ENCODE assay signal across 9 mouse cellular contexts in genomic region chr9:118476211-118476765, GRCm38 (mm10). TPM values are rescaled to one million over a fixed set of nuclear protein-coding genes. Genes with fewer than 3 reads are reported as not detected.
DNase-seq lines count a peak whose midpoint lies in the region; ATAC-seq and TF ChIP-seq lines count a peak whose summit lies in the region.
"Had no signal": no experiment of that assay in that cellular context is flagged by ENCODE, and none has a peak within 500 bp of the region (broad histone marks: within the 10 kb centered on the region; RNA-seq: fewer than 3 reads in every experiment).

No protein-coding gene starts in this region.

- no peak overlapping the region for H3K9ac ChIP-seq in kidney, postnatal 0 days (ENCODE audit: low read depth, low read length)
- H3K9ac ChIP-seq in hindbrain, embryonic 16.5 days (ENCODE audit: low read depth, low read length): no peak overlapping the region
- H3K9ac ChIP-seq in neural tube, embryonic 15.5 days (replicated peaks): no peak overlapping the region

- 2% methylated on average over 22 of the region's 22 CpGs for WGBS in kidney, postnatal 0 days
- WGBS in hindbrain, embryonic 16.5 days: 1% methylated on average over 22 of the region's 22 CpGs
- 1% methylated on average over 22 of the region's 22 CpGs for WGBS in neural tube, embryonic 15.5 days

- no peak for ATAC-seq in kidney, postnatal 0 days (replicated peaks; ENCODE audit: low FRiP score, low read depth)
- no peak for ATAC-seq in hindbrain, embryonic 16.5 days
- no peak for ATAC-seq in neural tube, embryonic 15.5 days (ENCODE audit: low FRiP score)
- ATAC-seq in inflammation-experienced regulatory T-cells, adult 6 months: no peak

- no peak for DNase-seq in kidney, postnatal 0 days (ENCODE audit: low spot score)
- DNase-seq in kidney, adult 8-10 months: no peak
- peak; percentile 31 to 34 for DNase-seq in cerebellum, postnatal 36 days
- DNase-seq in urinary bladder, postnatal 14 days (ENCODE audit: low spot score): no peak
- no peak for DNase-seq in B cell, adult 2 months

- peak overlapping the region; percentile 21; the same call in 1 of the 2 replicates for H3K4me3 ChIP-seq in kidney, postnatal 0 days (replicated peaks; ENCODE audit: low read depth, low read length)
- H3K4me3 ChIP-seq in hindbrain, embryonic 16.5 days (ENCODE audit: low read length): peak overlapping the region; percentile 43
- H3K4me3 ChIP-seq in neural tube, embryonic 15.5 days (replicated peaks): no peak overlapping the region

- no peaks in the 10 kb centered on the region for H3K9me3 ChIP-seq in kidney, postnatal 0 days (replicated peaks; ENCODE audit: low read length)
- no peaks in the 10 kb centered on the region for H3K9me3 ChIP-seq in hindbrain, embryonic 16.5 days (ENCODE audit: control insufficient read depth, low read length)
- no peaks in the 10 kb centered on the region for H3K9me3 ChIP-seq in neural tube, embryonic 15.5 days (replicated peaks)

- H3K27me3 ChIP-seq in kidney, postnatal 0 days (ENCODE audit: insufficient read depth, low read length): peaks cover 74% of the 10 kb centered on the region
- H3K27me3 ChIP-seq in hindbrain, embryonic 16.5 days (replicated peaks; ENCODE audit: control insufficient read depth, insufficient read depth, low read length): peaks cover 46% of the 10 kb centered on the region
- H3K27me3 ChIP-seq in neural tube, embryonic 15.5 days (replicated peaks): peaks cover 76% of the 10 kb centered on the region

- peaks cover 3% of the 10 kb centered on the region; the same call in 1 of the 2 replicates for H3K4me1 ChIP-seq in kidney, postnatal 0 days (replicated peaks; ENCODE audit: insufficient read depth, low read length)
- H3K4me1 ChIP-seq in hindbrain, embryonic 16.5 days (ENCODE audit: control insufficient read depth, insufficient read depth, low read depth, low read length): peaks cover 19% of the 10 kb centered on the region
- H3K4me1 ChIP-seq in neural tube, embryonic 15.5 days: peaks cover 33% of the 10 kb centered on the region

- H3K27ac ChIP-seq in kidney, postnatal 0 days: no peak overlapping the region
- no peak overlapping the region for H3K27ac ChIP-seq in hindbrain, embryonic 16.5 days (ENCODE audit: low read depth, low read length)
- no peak overlapping the region for H3K27ac ChIP-seq in neural tube, embryonic 15.5 days (replicated peaks)

- TF ChIP-seq CTCF in kidney, postnatal 0 days (IDR thresholded peaks at IDR 0.05; ENCODE audit: low read depth): no peak

- peak overlapping the region; percentile 75; the same call in 1 of the 2 replicates for H3K4me2 ChIP-seq in kidney, postnatal 0 days (ENCODE audit: low read length)
- peak overlapping the region; percentile 61 for H3K4me2 ChIP-seq in hindbrain, embryonic 16.5 days (ENCODE audit: low read length)
- H3K4me2 ChIP-seq in neural tube, embryonic 15.5 days: peak overlapping the region; percentile 59

- H3K36me3 ChIP-seq in kidney, postnatal 0 days (ENCODE audit: insufficient read depth, low read length): no peaks in the 10 kb centered on the region
- H3K36me3 ChIP-seq in hindbrain, embryonic 16.5 days (ENCODE audit: control insufficient read depth, insufficient read depth, low read length): no peaks in the 10 kb centered on the region
- H3K36me3 ChIP-seq in neural tube, embryonic 15.5 days: no peaks in the 10 kb centered on the region

RNA-seq across cellular contexts. Expression of gene Eomes, which starts 1.7 kb away (rescaled TPM):
- 0.08 TPM in 1 of 2 replicates, not detected in the other for polyA plus RNA-seq in kidney, postnatal 0 days (2015; fragmentation: Nextera tagmentation; extraction: Ambion mirVana)
- polyA plus RNA-seq in hindbrain, embryonic 16.5 days (2015; fragmentation: Nextera tagmentation; extraction: Ambion mirVana): 1.9 and 3.1 TPM in 2 replicates
- polyA plus RNA-seq in neural tube, embryonic 15.5 days (2015; fragmentation: Nextera tagmentation; extraction: Ambion mirVana): 0.06 TPM in 1 of 2 replicates, not detected in the other
- polyA plus RNA-seq in inflammation-experienced regulatory T-cells, adult 6 months (2017; shearing (Covaris generic)): 10 to 100 TPM in 1 of 3 experiments, under 1 TPM in 2; 0.16 to 10.9 (median 0.62) TPM
- polyA plus RNA-seq: liver, embryonic 16.5 days had no signal

RNA-seq across cellular contexts. Expression of gene Golga4, which starts 29.8 kb away (rescaled TPM):
- polyA plus RNA-seq in kidney, postnatal 0 days (2015; fragmentation: Nextera tagmentation; extraction: Ambion mirVana): 38.9 and 46.5 TPM in 2 replicates
- polyA plus RNA-seq in hindbrain, embryonic 16.5 days (2015; fragmentation: Nextera tagmentation; extraction: Ambion mirVana): 36.5 and 38.9 TPM in 2 replicates
- polyA plus RNA-seq in neural tube, embryonic 15.5 days (2015; fragmentation: Nextera tagmentation; extraction: Ambion mirVana): 44.4 and 45.2 TPM in 2 replicates
- polyA plus RNA-seq in inflammation-experienced regulatory T-cells, adult 6 months (2017; shearing (Covaris generic)): 10 to 100 TPM; 19.4 to 33.8 (median 29.9) TPM

Comparison
In these comparisons a context has a peak if more than half of its experiments do, and no peak if none do; other contexts are left out.
1. DNase-seq: peak in cerebellum, postnatal 36 days (2 of 2); none in kidney, postnatal 0 days (single experiment), kidney, adult 8-10 months (0 of 2), urinary bladder, postnatal 14 days (single experiment) and B cell, adult 2 months (0 of 2).
2. Peak in every context shown above with its lines, with median percentiles within 50 percentile points of each other: H3K4me2 ChIP-seq.